Mouse (Mus musculus): Measurements from ENCODE around the gene Nup133. TPM values are rescaled to one million over a fixed set of nuclear protein-coding genes. Genes with fewer than 3 reads are reported as not detected.

Nup133 gene
- 10 to 100 TPM; 22.2 to 23.8 TPM for total RNA-seq (2021)
- long read RNA-seq, experiment 1, full-length matches to known transcripts = 8 of 19 reads
- long read RNA-seq, experiment 1, partial matches to known transcripts = 8 of 19 reads
- long read RNA-seq, experiment 1, other reads (novel, unspliced or antisense) = 3 of 19 reads
- long read RNA-seq, experiment 2, full-length matches to known transcripts = 15 of 26 reads
- long read RNA-seq, experiment 2, partial matches to known transcripts = 3 of 26 reads
- long read RNA-seq, experiment 2, other reads (novel, unspliced or antisense) = 8 of 26 reads

DNA sequence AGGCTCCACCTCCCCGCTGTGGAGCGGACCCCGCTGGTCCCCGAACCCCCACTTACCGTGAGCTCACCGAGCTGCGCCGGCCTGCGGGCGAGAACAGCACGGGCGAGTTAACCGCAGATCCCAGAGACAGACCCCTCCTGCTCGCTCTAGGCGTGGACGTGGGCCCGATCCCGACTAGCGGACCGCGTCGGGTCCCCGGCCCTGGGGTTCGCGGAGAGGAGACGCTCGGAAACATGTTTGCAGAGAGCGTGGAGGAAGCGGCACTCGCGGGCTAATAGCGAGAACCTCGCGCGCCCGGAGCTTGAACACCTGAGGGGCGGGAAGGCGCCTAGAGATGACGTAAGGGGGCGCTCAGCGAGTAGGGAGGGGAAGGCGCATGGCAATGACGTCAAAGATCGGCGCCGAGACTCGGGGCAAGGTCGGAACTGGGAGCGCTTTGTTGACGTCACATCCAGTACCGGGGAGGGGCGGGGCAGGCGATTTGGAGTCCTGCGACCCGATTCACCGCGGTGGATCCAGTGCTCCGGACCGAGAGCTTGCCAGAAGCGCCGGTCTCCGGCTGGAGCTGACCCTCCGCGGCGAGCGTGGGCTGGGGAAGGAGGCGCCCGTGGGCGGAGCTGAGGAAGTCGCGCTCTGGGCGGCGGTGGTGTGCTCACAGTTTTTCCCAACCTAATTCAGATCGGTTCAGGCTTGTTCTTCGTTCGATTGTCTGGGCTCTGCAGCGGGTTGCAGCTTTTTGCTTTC lies at the start of gene Nup133:
Gene Nup133, minus strand, starts transcription at position 324 of the 744 bp plus-strand sequence.
- peak; percentile 100 for DNase-seq (ENCODE audit: low spot score in 2 of 2)

DNA sequence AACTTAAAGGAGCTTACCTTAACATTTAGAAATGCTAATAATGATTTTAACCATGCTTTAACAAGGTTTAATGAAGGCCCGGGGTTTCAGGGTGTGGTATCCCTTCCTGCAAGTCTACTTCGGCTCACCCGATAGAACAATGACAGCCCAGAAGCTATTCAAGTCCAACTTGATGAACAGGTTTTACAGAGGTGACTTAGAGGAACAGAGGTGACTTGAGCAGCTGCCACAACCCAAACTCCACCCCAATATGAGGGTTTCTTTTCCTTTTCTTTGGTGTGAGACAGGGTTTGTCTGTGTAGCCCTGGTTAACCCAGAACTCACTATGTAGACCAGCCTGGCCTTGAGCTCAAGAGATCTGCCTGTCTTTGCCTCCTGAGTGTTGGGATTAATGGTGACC lies 44.9 kb upstream of the Nup133 start:
- DNase-seq (ENCODE audit: low spot score in 2 of 2) = no peak

DNA sequence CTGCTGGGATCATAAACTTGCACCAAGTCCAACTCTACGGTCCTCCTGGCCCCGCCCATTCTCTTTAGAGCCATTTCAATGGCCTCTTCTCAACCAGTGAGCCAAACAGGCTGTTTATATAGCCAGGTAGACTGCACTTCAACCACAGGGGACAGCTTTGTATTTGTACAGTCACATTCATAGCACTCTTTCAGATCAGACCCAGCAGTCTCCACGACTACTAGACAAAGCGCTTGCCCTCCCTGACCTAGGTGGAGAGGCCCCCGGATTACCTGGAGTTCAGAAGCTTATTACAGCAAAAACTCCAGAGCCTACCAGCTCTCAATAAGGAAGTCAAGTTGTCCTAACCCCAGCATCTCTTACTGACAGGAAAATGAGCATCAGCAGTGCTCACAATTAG lies 44.5 kb upstream of the Nup133 start:
- no peak for DNase-seq (ENCODE audit: low spot score in 2 of 2)

DNA sequence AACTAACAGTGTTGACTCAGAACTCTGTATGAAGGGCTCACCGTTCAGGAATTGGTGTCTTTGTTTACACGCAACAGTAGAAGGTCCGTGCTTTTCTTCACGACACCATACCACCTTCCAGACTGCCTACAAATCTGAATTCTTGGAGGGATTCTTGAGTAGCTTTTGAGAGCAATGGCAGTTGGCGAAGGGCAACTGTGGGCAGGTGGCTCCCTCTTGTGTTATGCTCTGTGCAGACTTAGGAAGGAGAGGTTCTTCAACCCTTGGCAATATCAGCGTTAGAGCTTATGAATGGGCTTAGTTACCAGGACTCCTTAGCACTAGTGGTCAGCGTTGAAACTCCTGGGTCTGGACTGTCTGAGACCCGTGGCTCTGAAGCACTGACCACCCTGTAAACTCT lies 43.5 kb upstream of the Nup133 start:
- DNase-seq (ENCODE audit: low spot score in 2 of 2) = no peak

DNA sequence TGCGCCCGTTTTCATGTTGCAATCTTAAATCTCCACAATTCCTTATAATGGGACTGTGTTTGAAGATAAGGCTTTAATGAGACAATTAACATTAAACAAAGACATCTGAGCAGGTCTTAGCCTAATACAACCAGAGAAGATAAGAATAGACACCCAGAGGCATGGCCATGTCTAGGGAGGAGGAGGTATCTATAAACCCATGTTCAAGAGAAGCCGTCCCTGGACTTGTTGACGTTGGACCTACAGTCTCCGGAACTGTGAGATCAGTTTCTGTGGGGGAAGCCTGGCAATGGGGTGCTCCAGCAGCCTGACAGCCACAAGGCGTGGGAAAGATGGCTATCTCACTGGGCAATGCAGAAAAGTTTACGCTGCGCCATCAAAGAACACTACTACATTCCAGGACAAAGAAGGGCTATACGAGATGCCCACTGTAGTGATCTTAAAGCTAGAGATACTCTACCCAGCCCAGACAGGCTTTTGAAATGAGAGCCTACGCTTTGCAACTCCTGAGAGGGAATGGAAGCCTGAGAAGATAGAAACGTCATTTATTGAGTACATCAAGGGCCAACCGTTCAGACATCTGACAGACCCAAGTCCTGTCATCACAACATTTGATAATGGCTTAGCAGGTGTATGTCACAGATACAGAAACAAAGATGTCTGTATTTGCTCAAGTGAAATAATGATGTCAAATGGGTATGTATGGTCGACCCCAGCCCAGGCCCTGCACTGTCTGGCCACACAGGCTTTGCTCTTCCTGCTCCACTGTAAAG lies 41.4 kb upstream of the Nup133 start:
- no peak for DNase-seq (ENCODE audit: low spot score in 2 of 2)

DNA sequence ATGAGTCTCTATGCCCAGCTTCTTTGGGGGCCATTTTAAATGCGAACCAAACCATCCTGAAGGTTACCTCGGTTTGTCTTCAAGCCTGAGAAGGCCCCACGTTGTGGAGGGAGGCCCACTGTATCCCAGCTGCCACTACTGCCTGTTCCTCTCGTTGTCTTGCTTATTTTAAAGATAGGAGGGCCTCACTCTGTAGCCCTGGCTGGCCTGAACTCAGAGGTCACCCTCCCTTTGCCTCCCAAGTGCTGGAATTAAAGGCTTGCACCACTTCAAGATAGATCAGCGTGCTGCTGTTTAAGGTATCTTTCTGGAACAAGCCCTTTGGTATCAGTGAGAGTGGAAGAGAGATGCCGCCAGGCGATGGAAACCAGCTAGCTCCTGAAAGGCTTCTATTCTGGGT lies 40.1 kb upstream of the Nup133 start:
- DNase-seq (ENCODE audit: low spot score in 2 of 2) = no peak

DNA sequence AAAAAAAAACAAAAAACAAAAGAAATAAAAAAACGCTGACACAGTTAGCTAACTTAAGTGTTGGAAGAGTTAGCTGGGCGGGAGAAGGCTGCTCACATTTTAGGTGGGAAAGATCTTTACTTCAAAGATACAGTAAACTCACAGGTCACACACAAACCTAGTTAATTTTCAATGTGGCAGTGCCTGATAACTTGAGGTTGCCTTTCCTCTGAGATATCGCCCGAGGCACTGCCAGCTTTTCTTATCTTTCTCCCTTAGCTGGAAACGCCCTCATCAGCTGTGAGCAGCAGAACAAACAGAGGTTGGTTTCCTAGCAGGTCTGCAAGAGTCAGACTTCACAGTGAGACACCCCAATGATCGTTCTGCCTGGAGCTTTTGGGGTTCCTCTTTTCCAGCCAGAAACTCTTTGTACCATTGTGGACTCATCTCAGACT lies 39.6 kb upstream of the Nup133 start:
- no peak for DNase-seq (ENCODE audit: low spot score in 2 of 2)

DNA sequence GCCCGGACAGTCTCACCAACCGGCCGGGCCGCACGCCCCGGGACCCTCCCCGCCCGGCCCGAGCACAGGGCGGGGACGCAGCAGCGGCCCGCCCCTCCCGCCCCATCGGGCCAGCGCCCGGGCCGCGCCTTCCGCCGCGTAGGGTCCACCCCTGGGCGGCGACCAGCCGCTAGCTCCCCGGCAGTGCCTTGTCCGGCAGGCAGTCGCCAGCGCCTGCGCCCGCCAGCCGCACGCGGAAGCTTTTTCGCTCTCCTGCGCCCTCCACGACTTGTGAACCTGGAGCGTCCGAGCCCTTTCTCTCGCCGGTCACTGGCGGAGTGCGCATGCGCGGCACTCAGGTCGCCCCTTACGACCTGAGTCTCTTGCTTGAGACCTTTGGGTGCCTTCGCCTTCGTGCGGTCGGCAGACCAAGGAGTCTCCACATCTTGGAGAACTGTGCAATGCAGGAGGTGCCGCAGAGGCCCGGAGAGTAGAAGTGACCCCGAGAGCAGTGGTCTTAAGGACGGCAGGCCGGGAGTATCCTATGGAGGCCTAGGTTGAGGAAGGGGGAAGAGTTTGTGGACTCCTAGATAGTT lies 33.8 kb upstream of the Nup133 start, which contains the start of gene Abcb10:
Gene Abcb10, minus strand, starts transcription at position 297 of the 575 bp plus-strand sequence.
- peak; percentile 76 to 79 for DNase-seq (ENCODE audit: low spot score in 2 of 2)

DNA sequence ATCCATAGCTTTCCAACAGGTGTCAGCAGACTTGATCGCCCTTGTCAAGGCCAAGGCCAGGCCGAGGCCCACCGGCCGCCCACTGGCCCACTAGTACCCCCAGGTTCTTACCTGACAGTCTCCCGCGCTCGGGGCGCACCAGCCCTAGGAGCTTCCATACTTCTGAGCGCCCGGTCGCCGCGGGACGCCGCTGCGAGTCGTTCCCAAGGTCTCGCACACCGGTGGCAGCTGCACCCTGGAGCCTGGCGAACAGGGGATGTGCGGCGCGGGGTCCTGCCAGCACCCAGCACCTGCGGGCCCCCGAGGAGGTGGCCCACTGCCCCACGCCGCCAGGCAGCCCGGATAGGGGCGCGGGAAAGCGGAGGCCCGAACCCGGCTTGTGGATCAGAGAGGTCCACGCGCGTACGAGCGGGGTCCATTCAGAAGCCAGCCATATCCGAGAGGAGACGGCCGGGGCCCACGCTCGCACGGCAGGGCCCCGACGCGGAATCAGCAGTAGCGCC lies 33.3 kb upstream of the Nup133 start:
- peak in 1 of 2 experiments; percentile 34 for DNase-seq (ENCODE audit: low spot score in 2 of 2)

DNA sequence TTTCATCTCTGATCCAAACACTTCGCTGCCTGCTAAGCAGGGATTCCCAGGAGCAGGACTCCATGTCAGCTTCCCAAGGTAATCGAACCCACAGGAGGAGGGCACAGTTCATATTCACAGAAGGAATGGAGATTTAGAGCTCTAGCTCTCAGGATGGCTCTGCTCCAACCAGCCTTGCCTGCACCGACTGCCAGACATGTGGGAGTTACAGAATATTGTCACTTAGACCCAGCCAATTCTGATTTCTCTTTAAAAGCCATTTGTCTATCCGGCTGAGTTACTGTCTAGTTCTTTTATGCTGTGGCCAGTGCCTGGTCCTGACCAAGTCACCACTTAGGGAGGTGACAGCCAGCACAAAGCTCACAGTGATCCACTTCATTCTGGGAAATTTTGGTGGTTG lies 32.6 kb upstream of the Nup133 start:
- DNase-seq (ENCODE audit: low spot score in 2 of 2) = peak; percentile 48 to 79

DNA sequence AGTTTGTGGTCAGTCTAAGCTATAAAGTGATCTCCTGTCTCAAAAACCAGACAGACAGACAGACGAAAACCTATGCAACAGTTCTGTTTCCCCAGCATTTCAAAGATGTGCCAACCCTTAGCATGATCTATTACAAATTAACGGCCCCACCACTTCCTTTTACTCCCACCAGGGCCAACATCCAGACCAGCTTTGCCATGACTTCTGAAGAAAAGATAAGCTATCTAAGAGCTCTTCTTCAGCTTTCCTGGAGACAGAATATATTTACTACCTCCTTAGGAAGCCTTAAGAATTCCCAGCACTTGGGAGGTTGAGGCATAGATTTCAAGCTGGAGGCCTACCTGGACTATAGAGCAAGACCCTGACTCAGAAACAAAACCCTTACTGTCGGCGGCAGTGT lies 31.2 kb upstream of the Nup133 start:
- no peak for DNase-seq (ENCODE audit: low spot score in 2 of 2)

DNA sequence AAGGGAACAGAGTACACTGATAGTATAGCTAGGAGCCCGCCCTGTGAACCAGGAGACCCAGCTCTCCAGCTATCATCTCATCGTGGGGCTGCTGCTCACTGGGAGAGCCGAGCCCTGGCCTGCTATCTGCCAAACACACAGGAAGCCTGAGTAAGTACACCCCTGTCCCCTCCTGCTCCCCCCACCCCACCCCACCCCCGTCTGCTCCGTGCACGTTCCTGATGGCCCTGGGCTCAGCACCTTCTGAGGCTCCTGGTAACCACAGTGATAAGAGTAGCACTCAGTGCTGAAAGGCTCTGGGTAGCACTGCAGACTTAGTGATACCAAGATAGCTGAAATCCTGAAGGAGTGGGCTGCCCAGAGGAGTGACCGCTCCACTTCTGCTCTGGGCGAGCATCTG lies 29.9 kb upstream of the Nup133 start:
- DNase-seq (ENCODE audit: low spot score in 2 of 2) = no peak

DNA sequence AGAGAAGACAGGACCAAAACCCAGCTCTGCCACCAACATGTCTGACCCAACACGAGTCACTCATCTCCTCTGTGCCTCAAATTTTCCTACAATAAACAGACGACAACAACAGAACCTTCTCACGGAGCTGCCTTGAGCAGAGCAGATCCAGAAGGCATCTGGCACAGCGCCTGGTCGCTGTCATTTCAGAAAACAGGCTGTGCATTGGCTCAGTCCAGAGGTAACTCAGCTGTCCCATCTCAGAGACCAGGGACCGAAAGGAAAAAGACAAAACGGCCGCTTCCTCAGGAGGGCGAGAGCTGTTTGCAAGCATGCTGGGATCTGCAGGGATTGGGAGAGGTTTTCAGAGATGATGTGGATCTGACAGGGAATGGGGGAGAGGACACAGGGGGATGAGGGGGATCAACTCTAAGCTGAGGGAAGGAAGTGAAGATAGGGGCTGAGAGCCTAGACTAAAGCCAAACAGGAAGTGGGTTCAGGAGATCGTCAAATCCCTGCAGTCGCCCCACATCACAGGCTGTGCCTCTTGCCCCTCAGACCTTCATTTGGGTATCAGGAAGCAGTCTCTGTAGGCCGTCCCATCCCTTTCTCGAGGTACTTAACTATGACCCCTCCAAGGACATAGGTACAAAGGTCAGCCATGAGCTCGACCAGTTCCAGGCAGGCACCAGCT lies 29.2 kb upstream of the Nup133 start:
- DNase-seq (ENCODE audit: low spot score in 2 of 2) = peak in 1 of 2 experiments; percentile 44

DNA sequence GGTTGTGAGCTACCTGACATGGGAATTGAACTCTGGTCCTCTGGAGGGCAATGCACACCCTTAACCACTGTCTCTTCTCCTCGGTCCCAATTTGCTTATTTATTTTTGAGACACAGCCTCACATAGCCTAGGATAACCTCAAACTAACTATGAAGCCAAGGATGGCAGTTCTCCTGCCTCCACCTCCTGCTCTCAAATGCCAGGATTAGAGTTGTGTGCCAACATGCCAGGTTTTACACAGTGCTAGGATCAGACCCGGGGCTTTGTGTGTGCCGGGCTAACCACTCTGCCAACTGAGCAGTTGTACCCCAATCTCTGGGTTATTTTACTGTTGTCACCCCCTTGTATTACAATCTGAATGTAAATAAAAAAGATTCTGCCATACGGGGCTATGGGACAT lies 28.4 kb upstream of the Nup133 start:
- peak in 1 of 2 experiments; percentile 59 for DNase-seq (ENCODE audit: low spot score in 2 of 2)

DNA sequence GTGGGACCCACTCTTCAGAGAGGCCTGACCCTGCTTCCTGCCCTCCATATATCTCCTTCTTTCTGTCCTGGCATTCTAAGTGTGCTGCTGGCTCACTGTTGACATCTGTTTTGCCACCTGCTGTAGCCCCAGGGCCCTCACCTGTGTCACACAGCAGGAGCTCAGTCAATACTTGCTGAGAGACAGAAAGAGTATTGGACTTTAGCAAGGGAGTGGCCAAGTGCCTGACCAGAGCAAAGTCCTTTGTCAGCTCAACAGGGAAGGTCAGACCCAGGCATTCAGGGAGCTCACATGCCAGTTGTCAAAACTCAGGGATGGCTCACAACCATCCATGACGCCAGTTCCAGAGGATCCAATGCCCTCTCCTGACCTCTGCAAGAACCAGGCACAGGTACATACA lies 24.4 kb upstream of the Nup133 start:
- no peak for DNase-seq (ENCODE audit: low spot score in 2 of 2)

DNA sequence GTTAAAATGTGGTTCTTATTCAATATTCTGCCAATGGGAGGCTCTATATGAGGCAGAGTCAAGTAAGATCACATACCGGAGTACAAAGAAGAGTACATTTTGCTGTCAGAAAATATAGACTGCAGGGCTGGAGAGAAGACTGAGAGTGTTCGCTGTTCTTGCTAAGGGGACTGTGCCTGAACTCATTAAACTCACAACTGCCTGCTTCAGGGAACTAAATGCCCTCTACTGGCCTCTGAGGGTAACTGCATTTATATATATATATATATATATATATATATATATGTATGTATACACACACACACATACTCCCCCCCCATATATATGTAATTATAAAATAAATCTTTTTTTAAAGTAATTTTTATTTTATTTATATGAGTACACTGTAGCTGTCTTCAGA lies 17.8 kb upstream of the Nup133 start:
- no peak for DNase-seq (ENCODE audit: low spot score in 2 of 2)

DNA sequence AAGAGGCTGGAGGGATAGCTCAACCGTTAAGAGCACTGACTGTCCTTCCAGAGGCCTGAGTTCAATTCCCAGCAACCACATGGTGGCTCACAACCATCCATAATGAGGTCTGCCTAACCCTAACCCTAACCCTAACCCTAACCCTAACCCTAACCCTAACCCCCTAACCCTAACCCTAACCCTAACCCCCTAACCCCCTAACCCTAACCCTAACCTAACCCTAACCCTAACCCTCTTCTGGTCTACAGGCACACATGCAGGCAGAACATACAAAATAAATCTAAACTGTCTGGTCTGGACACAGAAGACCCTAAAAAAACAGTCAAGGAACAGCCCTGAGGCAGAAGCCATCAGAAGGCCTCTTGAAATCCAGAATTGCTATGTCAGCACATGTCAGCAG lies 12.3 kb upstream of the Nup133 start:
- no peak for DNase-seq (ENCODE audit: low spot score in 2 of 2)

DNA sequence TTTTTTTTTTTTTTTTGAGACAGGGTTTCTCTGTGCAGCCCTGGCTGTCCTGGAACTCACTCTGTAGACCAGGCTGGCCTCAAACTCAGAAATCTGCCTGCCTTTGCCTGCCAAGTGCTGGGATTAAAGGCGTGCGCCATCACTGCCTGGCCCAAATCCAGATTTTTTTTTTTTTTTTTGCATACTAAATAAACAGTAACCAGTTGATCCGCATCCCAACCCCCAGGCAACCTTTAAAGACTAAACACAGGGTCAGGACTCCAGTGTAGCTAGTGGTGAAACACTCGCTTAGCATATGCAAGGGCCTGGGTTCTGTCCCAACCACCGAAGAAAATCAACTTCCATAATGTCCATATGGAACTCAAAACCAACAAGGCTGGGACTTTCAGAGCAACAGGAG lies 11.5 kb upstream of the Nup133 start:
- DNase-seq (ENCODE audit: low spot score in 2 of 2) = peak in 1 of 2 experiments; percentile 42

DNA sequence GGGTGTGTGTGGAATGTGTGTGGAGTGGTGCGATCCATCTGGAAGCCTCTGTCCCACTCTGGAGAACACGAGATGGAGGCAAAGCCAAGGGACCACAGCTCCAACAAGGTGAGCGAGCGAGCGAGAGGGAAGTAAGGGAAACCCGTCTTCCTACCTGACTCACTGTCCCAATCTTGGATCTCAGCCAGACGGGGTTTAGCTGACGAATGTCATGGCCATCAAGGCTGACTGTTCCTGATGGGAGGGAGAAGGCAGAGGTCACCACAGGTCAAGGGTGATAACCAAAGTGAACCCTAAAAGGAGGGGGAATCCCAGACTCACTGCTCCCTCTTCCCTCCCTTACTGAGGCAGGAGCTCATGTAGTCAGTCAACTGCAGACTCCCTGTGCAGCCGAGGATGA lies 11.0 kb upstream of the Nup133 start:
- no peak for DNase-seq (ENCODE audit: low spot score in 2 of 2)

DNA sequence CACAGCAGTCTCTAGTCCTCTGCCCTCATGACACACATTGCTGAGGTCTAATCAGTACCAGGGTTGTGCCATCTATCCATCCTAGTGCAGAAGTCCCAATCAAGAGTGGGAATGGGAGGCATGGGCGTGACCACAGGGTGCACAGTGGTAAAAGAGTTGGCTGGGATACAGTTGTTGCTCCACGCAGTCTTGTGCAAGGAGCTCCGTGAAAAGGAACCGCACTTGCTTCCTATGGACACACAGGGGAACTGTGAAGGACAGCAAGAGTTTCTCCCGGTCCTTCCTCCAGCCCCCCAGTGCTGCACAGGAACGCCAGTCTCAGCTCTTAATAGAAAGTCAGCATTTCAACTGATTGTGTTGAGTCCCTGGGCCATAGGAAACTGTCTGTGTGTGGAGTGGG lies 10.4 kb upstream of the Nup133 start:
- DNase-seq (ENCODE audit: low spot score in 2 of 2) = no peak

DNA sequence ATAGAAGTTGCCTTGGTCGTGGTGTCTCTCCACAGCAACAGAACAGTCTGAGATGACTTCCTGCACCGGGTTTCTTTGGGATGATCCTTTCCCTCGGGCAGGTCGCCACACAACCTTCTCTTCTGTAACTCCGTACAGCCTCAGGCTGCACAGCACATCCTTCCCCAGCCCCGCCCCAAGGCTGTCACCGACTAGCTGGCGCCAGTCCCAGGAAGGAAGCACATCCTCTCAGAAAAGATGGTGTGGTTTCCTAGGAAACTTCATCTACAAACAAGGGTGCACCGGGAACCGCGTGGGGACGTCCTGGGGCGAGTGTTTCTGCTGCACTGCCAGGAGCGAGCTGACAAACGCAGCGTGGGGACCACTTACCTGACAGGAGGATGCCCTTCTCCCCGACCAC lies 9.1 kb upstream of the Nup133 start:
- DNase-seq (ENCODE audit: low spot score in 2 of 2) = no peak

All from layer of hippocampus, postnatal 14 days (tissue).